Mouse (Mus musculus): ENCODE results near the gene Bcl2. TPM values are rescaled to one million over a fixed set of nuclear protein-coding genes. Genes with fewer than 3 reads are reported as not detected.

Gene Bcl2
- polyA plus RNA-seq, 1 experiment from 2014 or later: 11.3 TPM

- H3K27me3 ChIP-seq: no peaks in the 10 kb centered on the region
- no peaks in the 10 kb centered on the region for H3K4me1 ChIP-seq
- no peak overlapping the region for H3K27ac ChIP-seq (replicated peaks)
- H3K9me3 ChIP-seq: no peaks in the 10 kb centered on the region
- no peak overlapping the region for H3K4me2 ChIP-seq (replicated peaks)
- no peak overlapping the region for H3K9ac ChIP-seq (replicated peaks)
- H3K4me3 ChIP-seq: no peak overlapping the region
- H3K36me3 ChIP-seq: no peaks in the 10 kb centered on the region
- ATAC-seq (ENCODE audit: low FRiP score, low read depth): no peak
- 93% methylated on average over 5 of the region's 5 CpGs for WGBS
Measured at GRCm38 (mm10) chr1:106688161-106688516, 25.9 kb downstream of the Bcl2 start.

GRCm38 (mm10) chr1:106687435-106688160 is 26.5 kb downstream of the Bcl2 start:
- 87% methylated on average over 18 of the region's 18 CpGs for WGBS
- no peak overlapping the region for H3K27ac ChIP-seq (replicated peaks)
- H3K4me3 ChIP-seq: no peak overlapping the region
- no peak overlapping the region for H3K4me2 ChIP-seq (replicated peaks)
- no peaks in the 10 kb centered on the region for H3K36me3 ChIP-seq
- no peaks in the 10 kb centered on the region for H3K27me3 ChIP-seq
- no peak overlapping the region for H3K9ac ChIP-seq (replicated peaks)
- ATAC-seq (ENCODE audit: low FRiP score, low read depth): no peak
- no peaks in the 10 kb centered on the region for H3K9me3 ChIP-seq
- H3K4me1 ChIP-seq: no peaks in the 10 kb centered on the region

GRCm38 (mm10) chr1:106685702-106686101 is 28.4 kb downstream of the Bcl2 start:
- Histone ChIP-seq H3K27ac (replicated peaks) (no peak overlapping the region), H3K4me1 (no peaks in the 10 kb centered on the region), H3K4me2 (replicated peaks) (no peak overlapping the region), H3K36me3 (no peaks in the 10 kb centered on the region), H3K4me3 (no peak overlapping the region), H3K9ac (replicated peaks) (no peak overlapping the region), H3K27me3 (no peaks in the 10 kb centered on the region), H3K9me3 (no peaks in the 10 kb centered on the region)
- 81% methylated on average over 2 of the region's 2 CpGs for WGBS
- no peak for ATAC-seq (ENCODE audit: low FRiP score, low read depth)

GRCm38 (mm10) chr1:106684546-106684945 is 29.5 kb downstream of the Bcl2 start:
- no peaks in the 10 kb centered on the region for H3K4me1 ChIP-seq
- no peaks in the 10 kb centered on the region for H3K36me3 ChIP-seq
- no peaks in the 10 kb centered on the region for H3K27me3 ChIP-seq
- H3K27ac ChIP-seq (replicated peaks): no peak overlapping the region
- no peak for ATAC-seq (ENCODE audit: low FRiP score, low read depth)
- WGBS: 82% methylated on average over 3 of the region's 3 CpGs
- no peak overlapping the region for H3K4me2 ChIP-seq (replicated peaks)
- no peak overlapping the region for H3K4me3 ChIP-seq
- H3K9ac ChIP-seq (replicated peaks): no peak overlapping the region
- no peaks in the 10 kb centered on the region for H3K9me3 ChIP-seq

DNA sequence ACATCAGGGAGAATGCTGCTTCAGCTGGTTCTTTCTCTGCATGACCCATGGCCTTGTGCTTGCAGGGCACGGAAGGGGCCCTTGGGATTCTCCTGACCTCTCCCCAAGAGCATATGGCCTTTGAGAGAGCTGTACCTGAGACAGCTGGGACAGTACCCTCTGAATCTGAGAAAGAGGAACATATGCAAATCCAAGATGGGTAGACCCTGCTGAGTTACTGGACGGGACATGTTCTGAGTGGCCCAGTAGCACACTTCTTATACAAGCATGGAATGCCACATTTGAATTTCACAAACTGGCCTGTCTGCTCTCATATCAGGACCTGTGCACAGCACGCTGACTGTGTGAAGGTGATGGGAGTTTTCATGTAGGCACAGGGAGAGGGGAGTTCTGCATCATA is 31.2 kb downstream of the Bcl2 start:
- no peaks in the 10 kb centered on the region for H3K27me3 ChIP-seq
- no peaks in the 10 kb centered on the region for H3K36me3 ChIP-seq
- no peak overlapping the region for H3K4me3 ChIP-seq
- H3K9ac ChIP-seq (replicated peaks): no peak overlapping the region
- H3K27ac ChIP-seq (replicated peaks): no peak overlapping the region
- no peak overlapping the region for H3K4me2 ChIP-seq (replicated peaks)
- no peaks in the 10 kb centered on the region for H3K4me1 ChIP-seq
- no peak for ATAC-seq (ENCODE audit: low FRiP score, low read depth)
- WGBS: 85% methylated on average over 3 of the region's 3 CpGs
- H3K9me3 ChIP-seq: no peaks in the 10 kb centered on the region

- H3K27me3 ChIP-seq: no peaks in the 10 kb centered on the region
- no peak overlapping the region for H3K4me3 ChIP-seq
- WGBS: 77% methylated on average over 6 of the region's 6 CpGs
- no peak overlapping the region for H3K27ac ChIP-seq (replicated peaks)
- no peaks in the 10 kb centered on the region for H3K36me3 ChIP-seq
- H3K9me3 ChIP-seq: no peaks in the 10 kb centered on the region
- ATAC-seq (ENCODE audit: low FRiP score, low read depth): no peak
- no peak overlapping the region for H3K4me2 ChIP-seq (replicated peaks)
- H3K9ac ChIP-seq (replicated peaks): no peak overlapping the region
- H3K4me1 ChIP-seq: no peaks in the 10 kb centered on the region
Measured at GRCm38 (mm10) chr1:106679800-106680515, 34.1 kb downstream of the Bcl2 start.

- WGBS: 86% methylated on average over 5 of the region's 5 CpGs
- Histone ChIP-seq H3K4me2 (replicated peaks) (no peak overlapping the region), H3K4me1 (no peaks in the 10 kb centered on the region), H3K4me3 (no peak overlapping the region), H3K9ac (replicated peaks) (no peak overlapping the region), H3K36me3 (no peaks in the 10 kb centered on the region), H3K27me3 (no peaks in the 10 kb centered on the region), H3K9me3 (no peaks in the 10 kb centered on the region), H3K27ac (replicated peaks) (no peak overlapping the region)
- ATAC-seq (ENCODE audit: low FRiP score, low read depth): no peak
Measured at GRCm38 (mm10) chr1:106678060-106678478, 36.0 kb downstream of the Bcl2 start.

- no peaks in the 10 kb centered on the region for H3K4me1 ChIP-seq
- H3K4me3 ChIP-seq: no peak overlapping the region
- H3K9me3 ChIP-seq: no peaks in the 10 kb centered on the region
- WGBS: 74% methylated on average over 8 of the region's 8 CpGs
- H3K9ac ChIP-seq (replicated peaks): no peak overlapping the region
- no peak for ATAC-seq (ENCODE audit: low FRiP score, low read depth)
- no peak overlapping the region for H3K27ac ChIP-seq (replicated peaks)
- H3K36me3 ChIP-seq: no peaks in the 10 kb centered on the region
- H3K27me3 ChIP-seq: no peaks in the 10 kb centered on the region
- no peak overlapping the region for H3K4me2 ChIP-seq (replicated peaks)
Measured at GRCm38 (mm10) chr1:106666140-106667088, 47.7 kb downstream of the Bcl2 start.

DNA sequence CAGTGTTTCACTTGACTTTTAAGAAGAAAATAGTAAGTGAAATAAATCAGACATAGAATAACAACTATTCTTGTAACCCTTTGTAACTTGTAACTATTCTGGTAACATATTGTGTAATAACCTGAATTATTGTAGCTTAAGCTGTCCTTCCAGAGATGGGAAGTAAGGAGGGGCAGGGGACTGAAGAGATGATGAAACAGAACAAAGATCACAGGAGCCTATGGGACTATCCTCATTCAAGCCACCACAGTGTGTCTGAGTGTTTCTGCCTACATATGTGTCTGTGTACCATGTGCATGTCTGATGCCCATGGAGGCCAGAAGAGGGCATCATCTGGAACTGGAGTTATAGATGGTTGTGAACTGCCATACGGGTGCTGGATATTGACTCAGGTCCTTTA is 49.1 kb downstream of the Bcl2 start:
- Histone ChIP-seq H3K9ac (replicated peaks) (no peak overlapping the region), H3K27ac (replicated peaks) (no peak overlapping the region), H3K27me3 (no peaks in the 10 kb centered on the region), H3K4me3 (no peak overlapping the region), H3K4me1 (no peaks in the 10 kb centered on the region), H3K4me2 (replicated peaks) (no peak overlapping the region), H3K36me3 (no peaks in the 10 kb centered on the region), H3K9me3 (no peaks in the 10 kb centered on the region)
- no peak for ATAC-seq (ENCODE audit: low FRiP score, low read depth)
- 87% methylated on average over 1 of the region's 1 CpGs for WGBS

- Histone ChIP-seq H3K4me2 (replicated peaks) (no peak overlapping the region), H3K4me1 (no peaks in the 10 kb centered on the region), H3K9me3 (no peaks in the 10 kb centered on the region), H3K9ac (replicated peaks) (no peak overlapping the region), H3K27ac (replicated peaks) (no peak overlapping the region), H3K27me3 (no peaks in the 10 kb centered on the region), H3K4me3 (no peak overlapping the region), H3K36me3 (no peaks in the 10 kb centered on the region)
- no peak for ATAC-seq (ENCODE audit: low FRiP score, low read depth)
- WGBS: 95% methylated on average over 5 of the region's 5 CpGs
Measured at GRCm38 (mm10) chr1:106662486-106662885, 51.6 kb downstream of the Bcl2 start.

DNA sequence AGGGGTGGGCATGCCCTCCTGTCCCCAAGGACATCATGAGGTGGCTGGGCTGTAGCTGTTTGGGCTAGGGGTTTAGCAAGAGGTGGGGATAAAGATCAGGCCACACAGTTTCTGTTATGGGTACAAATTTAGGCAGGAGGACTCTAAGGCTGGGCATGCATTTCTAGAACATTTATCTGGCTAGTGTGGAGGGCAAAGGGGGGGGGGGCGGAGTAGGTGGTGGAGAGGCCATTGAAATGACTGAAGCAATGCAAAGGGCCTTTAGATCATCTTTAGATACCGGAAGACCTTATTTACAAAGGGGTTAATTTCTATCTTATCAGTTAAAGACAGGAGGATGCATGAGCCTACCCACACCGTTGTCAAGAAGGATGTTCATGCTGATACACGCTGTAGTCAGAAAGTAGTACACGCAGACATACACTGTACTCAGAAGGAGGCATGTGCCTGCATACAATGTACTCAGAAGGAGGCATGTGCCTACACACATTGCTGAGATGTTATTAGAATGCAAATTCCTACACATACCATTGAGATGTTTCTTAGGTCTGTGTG is 55.7 kb downstream of the Bcl2 start:
- Histone ChIP-seq H3K27ac (replicated peaks) (no peak overlapping the region), H3K9me3 (no peaks in the 10 kb centered on the region), H3K36me3 (no peaks in the 10 kb centered on the region), H3K4me2 (replicated peaks) (no peak overlapping the region), H3K9ac (replicated peaks) (no peak overlapping the region), H3K27me3 (no peaks in the 10 kb centered on the region), H3K4me1 (no peaks in the 10 kb centered on the region), H3K4me3 (no peak overlapping the region)
- ATAC-seq (ENCODE audit: low FRiP score, low read depth): no peak
- 81% methylated on average over 5 of the region's 5 CpGs for WGBS

Measured in midbrain, embryonic 12.5 days (tissue).